11 mouse cellular contexts compared by ENCODE assay signal in genomic region chr16:3240982-3241719, GRCm38 (mm10).
DNase-seq lines count a peak whose midpoint lies in the region; ATAC-seq and TF ChIP-seq lines count a peak whose summit lies in the region.
"Had no signal": no experiment of that assay in that cellular context is flagged by ENCODE, and none has a peak within 500 bp of the region (broad histone marks: within the 10 kb centered on the region; RNA-seq: fewer than 3 reads in every experiment).

No protein-coding gene starts in this region.

- H3K36me3 ChIP-seq in forebrain, postnatal 0 days (ENCODE audit: insufficient read depth): no peaks in the 10 kb centered on the region
- H3K36me3 ChIP-seq in forebrain, embryonic 16.5 days (ENCODE audit: control insufficient read depth, insufficient read depth): no peaks in the 10 kb centered on the region; the same call in 1 of the 2 replicates
- no peaks in the 10 kb centered on the region for H3K36me3 ChIP-seq in lung, embryonic 15.5 days
- H3K36me3 ChIP-seq in intestine, postnatal 0 days (ENCODE audit: control insufficient read depth, insufficient read depth): no peaks in the 10 kb centered on the region

- H3K4me3 ChIP-seq in forebrain, postnatal 0 days (ENCODE audit: low read depth, low read length): no peak overlapping the region
- no peak overlapping the region for H3K4me3 ChIP-seq in forebrain, embryonic 16.5 days (replicated peaks; ENCODE audit: low read length)
- H3K4me3 ChIP-seq in lung, embryonic 15.5 days: no peak overlapping the region
- H3K4me3 ChIP-seq in intestine, postnatal 0 days (ENCODE audit: low read depth, low read length): no peak overlapping the region

- no peak for TF ChIP-seq CTCF in forebrain, postnatal 0 days (IDR thresholded peaks at IDR 0.05; ENCODE audit: low read depth)
- TF ChIP-seq CTCF in intestine, postnatal 0 days (IDR thresholded peaks at IDR 0.05; ENCODE audit: low read depth): no peak

- DNase-seq in forebrain, postnatal 0 days: no peak
- DNase-seq in lung, postnatal 25 days (ENCODE audit: low spot score): no peak
- no peak for DNase-seq in right cerebral cortex, postnatal 36 days (ENCODE audit: low spot score in 2 of 2)
- DNase-seq: B cell, adult 2 months; thymus, adult 2 months had no signal

- H3K9me3 ChIP-seq in forebrain, postnatal 0 days (ENCODE audit: low read length): peaks cover 58% of the 10 kb centered on the region
- peaks cover 46% of the 10 kb centered on the region for H3K9me3 ChIP-seq in forebrain, embryonic 16.5 days (ENCODE audit: control insufficient read depth, low read length)
- peaks cover 36% of the 10 kb centered on the region for H3K9me3 ChIP-seq in lung, embryonic 15.5 days
- H3K9me3 ChIP-seq in intestine, postnatal 0 days (ENCODE audit: control insufficient read depth): peaks cover 39% of the 10 kb centered on the region

- no peak overlapping the region for H3K4me2 ChIP-seq in forebrain, postnatal 0 days (ENCODE audit: low read depth)
- H3K4me2 ChIP-seq in forebrain, embryonic 16.5 days (ENCODE audit: low read length): no peak overlapping the region
- no peak overlapping the region for H3K4me2 ChIP-seq in lung, embryonic 15.5 days
- H3K4me2 ChIP-seq in intestine, postnatal 0 days (replicated peaks; ENCODE audit: low read depth): no peak overlapping the region

- WGBS in forebrain, postnatal 0 days: 69% methylated on average over 5 of the region's 5 CpGs
- WGBS in forebrain, embryonic 16.5 days: 69% methylated on average over 5 of the region's 5 CpGs
- 59% methylated on average over 5 of the region's 5 CpGs for WGBS in lung, embryonic 15.5 days
- 66% methylated on average over 5 of the region's 5 CpGs for whole genome bisulfite sequencing in intestine, postnatal 0 days

- no peaks in the 10 kb centered on the region for H3K27me3 ChIP-seq in forebrain, postnatal 0 days (ENCODE audit: insufficient read depth, low read length)
- H3K27me3 ChIP-seq in forebrain, embryonic 16.5 days (replicated peaks; ENCODE audit: control insufficient read depth, insufficient read depth, low read length): no peaks in the 10 kb centered on the region
- H3K27me3 ChIP-seq in lung, embryonic 15.5 days: no peaks in the 10 kb centered on the region
- no peaks in the 10 kb centered on the region for H3K27me3 ChIP-seq in intestine, postnatal 0 days (replicated peaks; ENCODE audit: control insufficient read depth, insufficient read depth, low read length)

- H3K27ac ChIP-seq in forebrain, postnatal 0 days (ENCODE audit: low read depth, low read length): no peak overlapping the region
- H3K27ac ChIP-seq in forebrain, embryonic 16.5 days (ENCODE audit: low read length): no peak overlapping the region
- H3K27ac ChIP-seq in lung, embryonic 15.5 days: no peak overlapping the region
- no peak overlapping the region for H3K27ac ChIP-seq in intestine, postnatal 0 days (ENCODE audit: low read depth, low read length)

- H3K4me1 ChIP-seq in forebrain, postnatal 0 days (ENCODE audit: insufficient read depth): no peaks in the 10 kb centered on the region
- no peaks in the 10 kb centered on the region for H3K4me1 ChIP-seq in forebrain, embryonic 16.5 days (replicated peaks; ENCODE audit: control insufficient read depth, insufficient read depth, low read length)
- no peaks in the 10 kb centered on the region for H3K4me1 ChIP-seq in lung, embryonic 15.5 days
- no peaks in the 10 kb centered on the region for H3K4me1 ChIP-seq in intestine, postnatal 0 days (replicated peaks; ENCODE audit: control insufficient read depth, insufficient read depth, low read length)

- H3K9ac ChIP-seq in forebrain, postnatal 0 days: no peak overlapping the region
- no peak overlapping the region for H3K9ac ChIP-seq in forebrain, embryonic 16.5 days (replicated peaks; ENCODE audit: low read depth, low read length)
- no peak overlapping the region for H3K9ac ChIP-seq in lung, embryonic 15.5 days
- no peak overlapping the region for H3K9ac ChIP-seq in intestine, postnatal 0 days (ENCODE audit: low read depth, low read length)

- ATAC-seq in forebrain, postnatal 0 days: peak; percentile 5; the same call in 1 of the 2 replicates
- no peak for ATAC-seq in forebrain, embryonic 16.5 days
- ATAC-seq in lung, embryonic 15.5 days (ENCODE audit: borderline replicate concordance, extremely low read depth, low FRiP score, low TSS enrichment): peak; percentile 25; the same call in 1 of the 2 replicates
- ATAC-seq in intestine, postnatal 0 days: 0 out of 2 replicates have a peak, but pooled peaks have one; percentile 11
- 0 out of 2 replicates have a peak, but pooled peaks have one; percentile 18 for ATAC-seq in monocyte, adult 5-6 weeks (replicated peaks; ENCODE audit: insufficient number of reproducible peaks, low FRiP score, low TSS enrichment, poor library complexity, severe bottlenecking)
- no peak for ATAC-seq in cerebellum, adult (ENCODE audit: insufficient number of reproducible peaks, low FRiP score, low TSS enrichment)
- ATAC-seq: inflammation-experienced regulatory T-cells, adult 6 months had no signal

Comparison
In these comparisons a context has a peak if more than half of its experiments do, and no peak if none do; other contexts are left out.
1. ATAC-seq: peak in forebrain, postnatal 0 days (single experiment), lung, embryonic 15.5 days (single experiment), intestine, postnatal 0 days (single experiment) and monocyte, adult 5-6 weeks (single experiment); none in forebrain, embryonic 16.5 days (single experiment) and cerebellum, adult (single experiment).